Mouse (Mus musculus) kidney, adult 2 months (tissue): Measurements from ENCODE around the gene Rragd.

Experiments
- CTCF ChIP-seq: fragments of 200-500 bp; conservative IDR thresholded peaks from 2 replicates; pipeline ENCODE4 v1.5.1; 2011; ENCODE audit warnings: low read depth, mild to moderate bottlenecking, control low read depth, low read length, moderate library complexity, mixed read lengths; ENCODE audit not compliant: insufficient read depth, insufficient read length
- POLR2A ChIP-seq: fragments of 200-500 bp; IDR thresholded peaks from one replicate; pipeline ENCODE4 v1.6.1; 2011; ENCODE audit warnings: low read depth, low read length, control low read depth

DNA sequence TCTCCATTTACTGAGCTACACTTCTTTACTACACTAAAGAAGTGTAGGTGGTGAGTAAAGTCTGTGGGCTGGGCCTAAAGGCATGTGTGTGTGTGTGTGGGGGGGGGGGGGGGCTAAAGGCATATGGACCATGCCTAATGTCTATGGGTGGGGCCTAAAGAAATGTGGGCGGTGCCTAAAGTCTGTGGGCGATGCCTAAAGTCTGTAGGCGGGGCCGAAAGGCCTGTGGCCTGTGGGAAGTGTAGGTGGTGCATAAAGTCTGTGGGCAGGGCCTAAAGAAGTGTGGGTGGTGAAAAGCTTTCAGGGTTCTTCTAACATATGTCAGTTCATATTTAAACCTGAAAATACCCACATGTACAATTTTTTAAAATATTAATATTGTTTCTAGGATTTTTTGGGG lies 5.5 kb upstream of the Rragd start:
- no peak for TF ChIP-seq CTCF
- no peak for TF ChIP-seq POLR2A
